Mouse (Mus musculus) kidney, postnatal 0 days (tissue): Measurements from ENCODE around the gene Saa4. TPM values are rescaled to one million over a fixed set of nuclear protein-coding genes. Genes with fewer than 3 reads are reported as not detected.

Source experiments
- ATAC-seq: fragments of 200-750 bp; cut with Nextera tagmentation; replicated peaks from 2 replicates; pipeline ENCODE4 v1.8.0; 2017; ENCODE audit warnings: low read depth, moderate number of reproducible peaks, moderate TSS enrichment, moderate library complexity; ENCODE audit not compliant: low FRiP score
- DNase-seq: peaks from one replicate; pipeline ENCODE4 v3.0.0-alpha.2; 2016; ENCODE audit warnings: low spot score
- H3K27ac ChIP-seq: fragments of 300-500 bp; sonication (generic); 2 replicates; pipeline ENCODE4 v1.5.1; 2014; ENCODE audit warnings: mild to moderate bottlenecking
- H3K27me3 ChIP-seq: fragments of 300-500 bp; sonication (generic); 2 replicates; pipeline ENCODE4 v1.6.1; 2014; ENCODE audit warnings: low read length, mixed read lengths; ENCODE audit not compliant: insufficient read depth
- H3K36me3 ChIP-seq: fragments of 300-500 bp; sonication (generic); 2 replicates; pipeline ENCODE4 v1.6.1; 2014; ENCODE audit warnings: low read length, mixed read lengths; ENCODE audit not compliant: insufficient read depth
- H3K4me1 ChIP-seq: fragments of 300-500 bp; sonication (generic); replicated peaks from 2 replicates; pipeline ENCODE4 v1.6.1; 2014; ENCODE audit warnings: antibody characterized with exemption, low read length, mixed read lengths; ENCODE audit not compliant: insufficient read depth
- H3K4me2 ChIP-seq: fragments of 300-500 bp; sonication (generic); 2 replicates; pipeline ENCODE4 v1.6.1; 2014; ENCODE audit warnings: mild to moderate bottlenecking, low read length, moderate library complexity, mixed read lengths
- H3K4me3 ChIP-seq: fragments of 300-500 bp; sonication (generic); replicated peaks from 2 replicates; pipeline ENCODE4 v1.5.1; 2014; ENCODE audit warnings: low read depth, low read length
- H3K9ac ChIP-seq: fragments of 300-500 bp; sonication (generic); 2 replicates; pipeline ENCODE4 v1.6.1; 2014; ENCODE audit warnings: low read depth, low read length
- H3K9me3 ChIP-seq: fragments of 300-500 bp; sonication (generic); replicated peaks from 2 replicates; pipeline ENCODE4 v1.6.1; 2016; ENCODE audit warnings: low read length, inconsistent platforms, mixed read lengths
- CTCF ChIP-seq: IDR thresholded peaks from 2 replicates; pipeline ENCODE4 v1.5.1; 2016; ENCODE audit warnings: antibody characterized with exemption, low read depth, mild to moderate bottlenecking, moderate library complexity
- WGBS: fragments of 180-500 bp; shearing (Covaris S2); extraction: QIAGEN DNeasy Blood & Tissue Kit; methylation state at CpG from one replicate; pipeline ENCODE4 v1.1.7; 2014; 5-methylcytosine and 5-hydroxymethylcytosine counted together
- polyA plus RNA-seq: library from polyadenylated mRNA; unstranded; fragments of >200 nt; fragmentation: Nextera tagmentation; extraction: Ambion mirVana; gene quantifications from 2 replicates; pipeline ENCODE4 v1.2.1, GENCODE M21; 2015

Saa4 gene
- polyA plus RNA-seq, 1 experiment from 2014 or later: not detected

DNA sequence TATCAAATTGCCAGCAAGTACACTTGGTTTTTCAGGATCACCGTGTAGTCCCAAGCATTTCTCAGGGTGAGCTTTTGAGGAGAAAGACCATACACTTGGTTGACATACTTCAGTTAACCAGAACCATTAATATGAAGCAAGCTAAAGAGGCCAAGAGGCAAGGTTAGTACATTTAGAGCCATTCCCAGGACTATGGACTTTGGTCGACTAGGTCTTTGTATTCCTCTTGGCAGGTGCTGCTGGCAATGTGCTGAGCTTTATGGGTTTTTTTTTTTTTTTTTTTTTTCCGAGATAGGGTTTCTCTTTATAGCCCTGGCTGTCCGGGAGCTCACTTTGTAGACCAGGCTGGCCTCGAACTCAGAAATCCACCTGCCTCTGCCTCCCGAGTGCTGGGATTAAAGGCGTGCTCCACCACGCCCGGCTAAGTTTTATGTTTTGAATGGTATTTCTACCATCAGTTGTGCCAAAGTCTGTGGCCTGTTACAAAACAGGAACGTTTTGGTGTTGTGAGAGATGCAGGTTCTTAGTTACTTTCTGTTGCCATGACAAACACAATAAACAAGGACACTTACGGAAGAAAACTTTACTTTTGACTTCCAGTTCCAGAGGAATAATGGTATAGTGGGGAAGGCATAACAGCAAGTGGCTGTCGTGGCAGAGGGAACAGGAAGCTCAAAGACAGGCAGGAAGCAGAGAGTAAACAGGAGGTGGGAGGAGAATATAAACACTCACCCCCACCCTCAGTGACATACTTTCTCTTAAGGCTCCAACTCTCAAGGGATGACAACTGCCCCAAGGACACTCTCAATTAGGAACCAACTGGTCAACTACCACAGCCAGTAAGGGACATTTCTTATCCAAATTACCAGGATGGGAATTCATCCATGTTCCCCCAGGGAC, 6.4 kb upstream of the Saa4 start:
- no peak for DNase-seq
- H3K9me3 ChIP-seq: no peaks in the 10 kb centered on the region
- H3K36me3 ChIP-seq: no peaks in the 10 kb centered on the region
- H3K4me2 ChIP-seq: no peak overlapping the region
- no peak for TF ChIP-seq CTCF
- no peak overlapping the region for H3K9ac ChIP-seq
- 75% methylated on average over 12 of the region's 12 CpGs for WGBS
- H3K27ac ChIP-seq: no peak overlapping the region
- no peaks in the 10 kb centered on the region for H3K4me1 ChIP-seq
- no peak for ATAC-seq
- H3K27me3 ChIP-seq: no peaks in the 10 kb centered on the region
- no peak overlapping the region for H3K4me3 ChIP-seq

DNA sequence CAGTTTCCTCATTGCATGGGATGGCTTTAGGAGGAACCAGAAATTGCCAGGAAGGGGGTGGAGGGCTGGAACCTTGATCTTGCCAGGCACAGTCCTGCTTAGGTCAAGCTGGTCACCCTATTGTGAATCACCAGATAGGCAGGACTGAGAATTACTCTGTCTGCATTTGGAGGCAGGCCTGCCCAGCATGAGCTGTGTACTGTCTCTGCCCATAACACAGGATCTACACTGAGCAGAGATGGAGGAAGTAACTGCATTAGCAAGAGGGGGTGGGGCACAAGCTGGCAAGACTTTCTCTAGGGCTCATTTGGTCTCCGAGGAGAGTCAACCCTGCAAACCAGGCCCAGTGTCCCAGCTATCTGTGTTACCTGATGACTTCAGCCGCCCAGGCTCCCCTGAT, 2.6 kb upstream of the Saa4 start:
- Histone ChIP-seq H3K27me3 (no peaks in the 10 kb centered on the region), H3K27ac (no peak overlapping the region), H3K9me3 (no peaks in the 10 kb centered on the region), H3K36me3 (no peaks in the 10 kb centered on the region), H3K9ac (no peak overlapping the region), H3K4me2 (no peak overlapping the region), H3K4me3 (no peak overlapping the region), H3K4me1 (no peaks in the 10 kb centered on the region)
- 84% methylated on average over 2 of the region's 2 CpGs for WGBS
- ATAC-seq (no peak), DNase-seq (no peak)
- TF ChIP-seq CTCF: no peak

DNA sequence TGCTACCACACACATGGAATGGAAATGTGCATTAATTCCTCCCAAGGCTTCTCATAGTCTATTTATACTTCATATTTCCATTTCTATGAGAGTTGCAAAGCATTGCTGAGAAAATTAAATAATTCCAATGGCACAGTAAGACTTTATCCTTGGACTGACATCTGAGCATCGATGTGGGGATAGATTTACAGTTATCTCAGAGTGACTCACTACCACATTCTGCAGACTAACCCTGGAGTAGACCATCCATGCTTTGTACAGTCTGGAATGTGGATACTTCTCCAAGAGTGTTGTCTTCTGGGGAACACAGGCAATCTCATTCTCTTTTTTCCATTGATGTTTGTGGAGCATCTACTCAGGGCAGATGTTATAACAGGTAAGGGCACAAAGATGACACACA, 4.8 kb downstream of the Saa4 start:
- DNase-seq: no peak
- H3K27me3 ChIP-seq: no peaks in the 10 kb centered on the region
- WGBS: 77% methylated on average over 1 of the region's 1 CpGs
- H3K9ac ChIP-seq: no peak overlapping the region
- H3K36me3 ChIP-seq: no peaks in the 10 kb centered on the region
- no peaks in the 10 kb centered on the region for H3K9me3 ChIP-seq
- no peak for TF ChIP-seq CTCF
- H3K4me1 ChIP-seq: no peaks in the 10 kb centered on the region
- ATAC-seq: no peak
- H3K4me3 ChIP-seq: no peak overlapping the region
- no peak overlapping the region for H3K4me2 ChIP-seq
- H3K27ac ChIP-seq: no peak overlapping the region

DNA sequence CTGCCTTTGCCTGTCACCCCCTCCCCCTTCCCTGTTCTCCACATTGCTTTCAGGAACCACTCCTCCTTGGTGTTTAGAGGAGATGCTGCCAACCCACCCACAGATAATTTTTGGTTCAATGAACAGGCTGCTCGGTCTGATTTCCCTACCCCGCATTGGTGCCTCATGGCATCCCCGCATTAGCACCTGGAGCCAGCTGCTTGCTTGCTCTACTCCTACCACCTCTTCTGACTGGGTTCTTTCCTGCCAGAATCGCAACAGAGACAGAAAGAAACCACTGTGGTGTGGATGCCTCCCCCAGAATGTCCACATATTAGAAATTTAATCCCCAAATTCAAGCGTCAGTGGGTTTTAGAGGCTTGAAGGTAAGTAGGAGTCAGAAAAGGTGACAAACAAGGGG, 8.0 kb downstream of the Saa4 start:
- Histone ChIP-seq H3K36me3 (no peaks in the 10 kb centered on the region), H3K27ac (peak overlapping the region; percentile 0; the same call in 1 of the 2 replicates), H3K4me3 (no peak overlapping the region), H3K27me3 (no peaks in the 10 kb centered on the region), H3K4me1 (no peaks in the 10 kb centered on the region), H3K4me2 (no peak overlapping the region), H3K9ac (no peak overlapping the region), H3K9me3 (no peaks in the 10 kb centered on the region)
- 39% methylated on average over 5 of the region's 5 CpGs for WGBS
- peak; percentile 66 for DNase-seq
- TF ChIP-seq CTCF: no peak
- ATAC-seq: peak; percentile 64; the same call in 1 of the 2 replicates

DNA sequence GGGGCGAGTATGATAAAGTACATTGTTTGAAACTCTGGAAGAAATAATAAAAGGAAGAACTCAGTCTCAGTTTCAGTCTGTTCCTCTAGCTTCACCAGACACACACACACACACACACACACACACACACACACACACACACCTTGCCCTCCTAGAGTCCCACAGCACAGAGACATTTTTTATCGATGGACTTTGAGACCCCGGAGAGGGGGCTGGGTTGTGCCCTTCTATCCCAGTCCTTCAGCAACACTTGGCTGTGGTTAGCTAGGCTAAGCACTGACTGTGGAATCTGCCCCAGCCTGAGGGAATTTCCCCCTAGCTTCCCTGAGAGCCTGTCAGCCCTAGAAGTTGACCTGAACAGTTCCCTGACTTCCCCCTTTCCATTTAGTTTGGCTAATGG, 8.6 kb downstream of the Saa4 start:
- Histone ChIP-seq H3K36me3 (no peaks in the 10 kb centered on the region), H3K27me3 (no peaks in the 10 kb centered on the region), H3K4me2 (no peak overlapping the region), H3K4me3 (no peak overlapping the region), H3K9ac (no peak overlapping the region), H3K27ac (peak overlapping the region; percentile 0; the same call in 1 of the 2 replicates), H3K4me1 (no peaks in the 10 kb centered on the region), H3K9me3 (no peaks in the 10 kb centered on the region)
- no peak for TF ChIP-seq CTCF
- ATAC-seq (peak; percentile 87), DNase-seq (peak; percentile 21)
- WGBS: 70% methylated on average over 3 of the region's 3 CpGs

DNA sequence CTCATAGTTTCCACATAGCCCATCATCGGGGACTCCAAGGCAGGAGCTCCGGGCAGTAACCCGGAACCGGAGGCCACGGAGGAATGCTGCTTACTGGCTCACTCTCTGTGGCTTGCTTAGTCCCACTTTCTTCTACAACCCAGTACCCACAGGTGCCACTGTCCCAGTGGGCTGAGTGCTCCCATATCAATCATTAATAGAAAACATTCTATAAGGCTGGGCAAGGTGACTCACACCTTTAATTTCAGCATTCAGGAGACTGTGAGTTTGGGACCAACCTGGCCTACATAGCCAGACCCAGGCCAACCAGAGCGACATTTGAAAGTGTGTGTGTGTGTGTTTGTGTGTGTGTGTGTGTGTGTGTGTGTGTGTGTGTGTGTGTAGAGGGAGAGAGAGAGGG, 9.0 kb downstream of the Saa4 start:
- Histone ChIP-seq H3K27me3 (no peaks in the 10 kb centered on the region), H3K4me2 (no peak overlapping the region), H3K9me3 (no peaks in the 10 kb centered on the region), H3K27ac (no peak overlapping the region), H3K36me3 (no peaks in the 10 kb centered on the region), H3K4me1 (no peaks in the 10 kb centered on the region), H3K9ac (no peak overlapping the region), H3K4me3 (no peak overlapping the region)
- no peak for TF ChIP-seq CTCF
- DNase-seq (no peak), ATAC-seq (no peak)
- 82% methylated on average over 6 of the region's 6 CpGs for WGBS
